Mouse (Mus musculus): Measurements from ENCODE around the gene Popdc3.
"Not testable (repeated sequence)": the region's sequence is repeated elsewhere in the genome, so short reads cannot be mapped to it uniquely, and the experiment has no call there.

Popdc3 gene

DNA sequence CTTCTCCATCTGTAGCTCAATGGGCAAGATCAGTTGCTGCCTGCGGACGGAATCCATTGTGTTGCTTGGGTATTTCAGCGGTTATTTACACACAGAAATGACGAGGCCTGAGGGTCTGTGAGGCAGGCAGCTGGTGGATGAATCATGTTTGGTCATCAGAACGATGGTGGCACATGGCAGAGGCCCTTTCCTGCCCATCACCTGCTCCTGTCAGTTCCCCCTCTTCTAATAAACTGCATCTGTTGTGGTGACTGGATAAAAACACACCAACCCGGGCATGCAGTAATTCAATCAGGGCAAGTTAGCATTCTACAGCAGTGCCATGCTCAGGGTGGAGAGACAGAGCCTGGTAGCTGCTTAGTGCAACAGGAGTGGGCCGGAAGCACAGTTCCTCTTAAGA, 133.7 kb downstream of the Popdc3 start:
- DNase-seq (ENCODE audit: low spot score in 2 of 2): no peak

DNA sequence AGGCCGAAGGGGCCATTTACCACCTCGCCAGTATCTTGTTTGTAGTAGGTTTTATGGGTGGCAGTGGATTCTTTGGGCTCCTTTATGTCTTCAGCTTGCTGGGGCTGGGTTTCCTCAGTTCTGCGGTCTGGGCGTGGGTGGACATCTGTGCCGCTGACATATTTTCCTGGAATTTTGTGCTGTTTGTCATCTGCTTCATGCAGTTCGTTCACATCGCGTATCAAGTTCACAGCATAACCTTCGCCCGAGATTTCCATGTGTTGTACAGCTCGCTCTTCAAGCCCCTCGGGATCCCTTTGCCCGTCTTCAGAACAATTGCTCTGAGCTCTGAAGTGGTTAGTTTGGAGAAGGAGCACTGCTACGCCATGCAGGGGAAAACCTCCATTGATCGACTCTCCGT, 137.0 kb downstream of the Popdc3 start:
- DNase-seq (ENCODE audit: low spot score in 2 of 2): no peak

DNA sequence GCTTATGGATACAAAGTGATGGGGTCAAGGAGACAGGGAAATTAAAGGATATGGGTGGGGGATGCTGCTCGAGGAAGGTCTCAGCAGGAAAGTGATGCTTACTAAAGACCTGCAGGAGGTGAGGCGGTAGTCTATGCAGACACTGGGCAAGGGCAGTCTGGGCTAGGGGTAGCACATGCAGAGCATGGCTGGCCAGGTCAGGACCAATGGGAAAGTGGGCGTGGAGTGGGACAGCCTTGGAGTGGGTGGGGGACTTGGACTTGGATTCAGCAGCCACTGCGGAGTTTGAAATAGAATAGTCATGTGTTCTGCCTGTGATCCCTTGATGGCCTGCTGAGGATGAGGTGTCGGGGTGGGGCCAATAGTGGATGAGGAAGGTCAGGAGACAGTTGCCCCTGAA, 141.0 kb downstream of the Popdc3 start:
- no peak for DNase-seq (ENCODE audit: low spot score in 2 of 2)

DNA sequence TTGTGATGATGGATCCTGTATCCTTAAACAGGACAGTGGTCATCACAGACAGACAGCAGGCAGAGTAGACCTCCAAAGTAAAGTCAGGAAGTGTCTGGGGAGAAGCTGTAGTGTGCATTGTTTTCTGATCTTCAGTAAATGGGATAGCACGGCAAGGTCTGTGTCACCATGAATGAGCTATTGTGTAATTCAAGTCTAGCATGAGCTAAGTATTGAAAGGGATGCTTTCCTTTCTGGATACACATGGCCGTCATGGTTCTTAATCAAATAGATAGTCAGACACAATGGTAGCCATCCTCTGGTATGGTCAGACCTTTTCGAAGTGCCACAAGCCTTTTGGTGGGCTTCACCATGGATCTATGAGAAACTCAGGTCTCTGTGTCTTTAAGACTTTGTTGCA, 142.4 kb downstream of the Popdc3 start:
- no peak for DNase-seq (ENCODE audit: low spot score in 2 of 2)

DNA sequence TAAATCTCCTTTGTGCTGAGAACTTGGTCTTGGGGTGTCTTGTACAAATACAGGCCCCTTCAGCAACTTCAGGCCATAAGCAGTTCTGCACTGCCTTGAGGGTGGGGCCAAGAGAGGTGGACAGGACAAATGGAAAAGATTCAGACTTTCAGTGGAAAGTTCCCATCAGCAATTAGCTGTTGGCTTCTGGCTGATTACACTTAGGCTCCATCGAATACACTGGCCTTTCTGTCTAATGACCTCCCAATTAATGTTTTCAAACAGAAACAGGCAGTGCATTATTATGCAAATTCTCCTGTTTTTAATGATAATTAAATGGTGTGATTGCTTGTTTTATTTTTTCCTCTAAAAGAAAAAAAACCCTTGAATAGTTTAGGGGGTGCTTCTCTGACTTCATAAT, 146.3 kb downstream of the Popdc3 start:
- no peak for DNase-seq (ENCODE audit: low spot score in 2 of 2)

DNA sequence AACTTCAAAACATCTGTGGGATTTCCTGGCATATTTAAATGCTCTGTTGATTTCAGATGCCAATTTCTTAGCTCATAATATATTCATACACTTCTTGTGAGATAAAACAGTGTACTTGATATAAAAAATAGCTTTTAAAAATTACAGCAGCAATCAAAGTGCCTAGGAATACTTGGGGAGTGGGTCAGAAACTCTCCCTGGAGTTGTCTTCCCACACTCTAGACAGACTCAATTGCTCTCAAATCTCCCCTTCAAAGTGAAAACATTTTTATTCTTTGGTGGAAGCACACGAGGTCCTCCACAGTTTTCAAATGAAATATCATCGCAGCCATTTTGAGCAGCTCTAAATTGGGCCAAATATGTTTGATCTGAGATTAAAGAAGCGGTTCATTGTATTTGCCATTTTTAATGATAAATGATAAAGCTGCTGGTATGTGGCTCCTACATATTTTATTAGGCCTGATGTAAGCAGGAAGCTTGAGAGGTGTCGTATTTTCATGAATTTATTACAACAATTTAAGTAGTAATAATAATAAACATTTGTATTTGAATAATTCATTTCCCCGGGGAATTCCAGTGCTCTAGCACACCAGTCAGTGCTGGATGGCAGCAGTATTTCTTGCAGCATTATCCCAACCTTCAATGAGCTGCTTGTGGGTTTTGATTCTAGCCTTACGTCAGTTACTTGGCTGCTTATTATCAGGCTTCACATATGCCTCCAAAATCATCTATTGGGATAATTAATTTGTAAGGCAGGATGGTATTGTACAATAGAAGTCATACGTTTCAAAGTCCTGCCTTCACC, 150.5 kb downstream of the Popdc3 start:
- DNase-seq (ENCODE audit: low spot score in 2 of 2): no peak

DNA sequence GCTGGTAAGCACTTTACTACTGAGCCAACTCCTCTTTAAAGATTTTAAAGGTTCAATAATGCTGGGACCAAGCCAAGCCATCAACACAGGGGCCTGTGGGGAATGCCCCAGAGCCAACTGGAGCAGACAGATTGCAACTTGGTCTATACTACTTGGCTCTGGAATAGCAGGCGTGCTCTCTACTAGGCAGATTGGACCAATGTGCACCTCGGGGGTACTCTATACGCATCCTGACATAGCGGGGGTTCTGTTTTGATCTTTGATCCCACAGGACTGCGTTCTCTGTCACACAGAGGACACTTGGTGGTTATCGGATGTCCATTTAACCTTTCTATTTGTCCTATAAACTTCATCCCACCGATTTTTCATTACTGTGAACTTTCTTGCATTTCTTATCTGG, 157.0 kb downstream of the Popdc3 start:
- no peak for DNase-seq (ENCODE audit: low spot score in 2 of 2)

DNA sequence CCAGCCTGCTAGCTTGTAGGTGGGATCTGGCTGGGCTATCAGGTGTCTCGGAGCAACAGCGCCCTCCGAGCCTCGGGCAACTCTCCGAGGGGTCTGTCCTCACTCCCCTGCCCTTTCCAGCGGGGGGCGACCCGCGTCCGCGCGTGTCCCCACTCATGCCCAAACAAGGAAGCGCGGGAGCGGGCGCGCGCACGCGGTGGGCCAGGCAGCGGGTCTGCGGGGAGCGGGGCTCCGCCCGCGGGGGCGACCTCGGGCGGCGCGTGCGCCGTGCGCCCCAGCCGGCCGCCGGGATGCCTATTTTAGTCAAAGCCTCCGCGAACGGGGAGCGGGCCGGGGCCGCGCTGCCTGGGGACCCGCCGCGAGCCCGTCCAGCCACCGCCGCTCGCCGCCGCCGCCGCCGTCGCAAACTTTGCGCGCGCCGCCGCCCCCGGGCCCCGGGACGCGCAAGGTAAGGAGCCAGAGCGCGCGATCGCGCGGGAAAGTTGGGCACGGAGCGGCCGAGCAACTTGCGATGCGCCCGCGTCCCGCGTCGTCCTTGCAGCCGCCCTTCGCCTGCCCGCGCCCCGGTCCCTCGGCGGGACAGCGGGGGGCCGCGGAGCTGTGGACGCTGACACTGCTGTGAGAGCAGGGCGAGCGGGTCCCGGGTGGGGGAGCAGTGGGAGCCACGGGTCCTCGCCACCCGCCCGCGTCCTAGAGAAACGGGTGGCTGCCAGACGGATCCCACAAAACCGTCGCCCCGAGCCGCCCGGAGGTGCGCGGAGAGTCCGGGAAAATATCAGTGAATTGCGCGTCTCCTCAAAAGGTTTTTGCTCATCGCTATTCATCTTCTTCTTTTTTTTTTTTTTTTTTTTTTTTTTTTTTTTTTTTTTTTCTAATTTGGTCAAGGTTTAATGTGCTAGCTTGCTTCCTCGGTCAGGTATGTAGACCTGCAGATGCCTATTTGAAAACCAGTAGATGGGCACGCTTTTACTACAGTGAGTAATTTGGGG, 157.8 kb downstream of the Popdc3 start, which contains the start of gene Bves:
Bves (plus strand) TSS at position 339 of the 989 bp plus-strand sequence.
- DNase-seq (ENCODE audit: low spot score in 2 of 2): peak in 1 of 2 experiments; percentile 6

DNA sequence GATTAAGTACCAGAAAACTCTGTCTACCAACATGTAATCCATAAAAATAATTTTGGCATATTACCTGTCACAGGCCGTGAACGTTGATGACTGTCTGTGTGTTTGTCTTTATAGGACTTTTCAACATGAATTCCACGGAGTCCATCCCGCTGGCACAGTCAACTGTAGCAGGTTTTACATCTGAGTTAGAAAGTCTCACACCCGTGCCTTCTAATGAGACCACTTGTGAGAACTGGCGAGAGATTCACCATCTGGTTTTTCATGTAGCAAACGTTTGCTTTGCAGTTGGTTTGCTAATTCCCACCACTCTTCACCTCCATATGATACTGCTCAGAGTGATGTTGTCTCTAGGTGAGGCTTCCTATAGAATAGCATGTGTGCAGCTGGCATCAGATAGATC, 161.2 kb downstream of the Popdc3 start:
- no peak for DNase-seq (ENCODE audit: low spot score in 2 of 2)

DNA sequence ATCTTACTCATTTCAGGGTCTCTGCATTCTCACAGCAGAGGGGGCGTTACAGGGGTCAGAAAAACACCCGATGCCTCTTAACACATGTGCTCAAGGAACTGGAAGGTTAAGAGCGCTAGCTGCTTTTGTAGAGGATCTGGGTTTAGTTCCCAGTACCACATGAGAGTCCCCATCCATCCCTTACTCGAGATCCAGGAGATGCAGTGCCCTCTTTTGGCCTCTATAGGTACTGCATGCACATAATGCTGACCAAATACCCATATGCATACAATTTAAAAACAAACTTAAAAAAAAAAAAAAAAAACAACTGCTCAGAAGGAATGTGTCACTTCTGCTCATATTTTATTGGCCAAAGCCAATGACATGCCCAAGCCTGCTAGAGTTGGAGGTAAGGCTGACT, 166.5 kb downstream of the Popdc3 start:
- DNase-seq (ENCODE audit: low spot score in 2 of 2): no peak

DNA sequence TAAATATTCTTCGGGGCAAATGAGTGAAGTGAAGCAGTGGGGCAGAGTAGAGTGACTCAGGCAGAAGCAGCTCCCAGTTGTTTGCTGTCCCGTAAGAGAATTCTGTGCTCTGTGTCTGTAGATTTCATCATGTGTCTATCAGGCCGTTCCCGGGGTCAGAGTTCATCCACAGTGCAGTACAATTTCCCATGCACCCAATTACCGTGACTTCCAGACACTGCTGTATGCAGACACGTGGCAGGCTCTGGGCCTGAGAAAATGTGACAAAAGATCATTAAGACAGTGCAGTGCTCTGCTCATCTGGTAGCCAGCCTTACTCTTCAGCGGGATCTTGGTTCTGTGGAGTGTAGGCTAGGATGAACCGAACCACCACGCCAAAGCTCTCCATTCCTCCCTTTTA, 167.3 kb downstream of the Popdc3 start:
- no peak for DNase-seq (ENCODE audit: low spot score in 2 of 2)

DNA sequence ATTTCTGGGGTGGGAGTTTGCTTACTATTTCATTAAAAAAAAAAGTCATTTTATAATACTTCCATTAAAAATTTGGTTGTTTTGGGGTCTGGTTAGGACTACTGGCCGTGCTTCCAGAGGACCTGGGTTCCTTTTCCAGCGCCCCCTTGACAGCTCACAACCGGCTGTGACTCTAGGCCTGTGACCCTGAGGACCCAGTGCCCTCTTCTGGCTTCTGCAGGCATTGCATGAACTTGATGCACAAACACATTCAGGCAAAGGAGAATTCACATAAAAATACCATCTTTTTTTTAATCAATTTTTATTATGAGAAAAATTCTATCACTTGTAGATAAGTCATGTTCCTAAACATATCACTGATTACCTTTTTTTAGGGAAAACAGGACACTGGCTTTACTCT, 170.2 kb downstream of the Popdc3 start:
- not testable (repeated sequence) for DNase-seq (ENCODE audit: low spot score in 2 of 2)

DNA sequence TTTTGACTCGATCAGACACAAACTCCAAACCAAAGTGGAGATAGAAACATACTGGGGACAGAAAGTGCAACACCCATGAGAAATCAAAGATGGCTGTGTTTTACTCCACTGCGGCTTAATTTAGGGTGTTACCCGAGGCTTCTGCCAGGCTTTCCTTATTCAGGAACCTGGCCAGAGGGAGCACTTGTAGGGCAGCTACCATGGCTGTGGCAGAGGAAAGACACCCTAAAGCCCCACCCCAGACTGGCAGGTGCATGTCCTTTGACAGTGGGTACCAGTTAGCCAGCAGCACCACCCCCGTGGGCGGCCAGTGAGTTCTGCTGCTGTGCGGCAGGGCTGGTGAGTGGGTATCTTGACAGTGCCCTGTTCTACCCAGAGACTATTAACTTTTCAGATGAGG, 178.2 kb downstream of the Popdc3 start:
- DNase-seq (ENCODE audit: low spot score in 2 of 2): no peak

DNA sequence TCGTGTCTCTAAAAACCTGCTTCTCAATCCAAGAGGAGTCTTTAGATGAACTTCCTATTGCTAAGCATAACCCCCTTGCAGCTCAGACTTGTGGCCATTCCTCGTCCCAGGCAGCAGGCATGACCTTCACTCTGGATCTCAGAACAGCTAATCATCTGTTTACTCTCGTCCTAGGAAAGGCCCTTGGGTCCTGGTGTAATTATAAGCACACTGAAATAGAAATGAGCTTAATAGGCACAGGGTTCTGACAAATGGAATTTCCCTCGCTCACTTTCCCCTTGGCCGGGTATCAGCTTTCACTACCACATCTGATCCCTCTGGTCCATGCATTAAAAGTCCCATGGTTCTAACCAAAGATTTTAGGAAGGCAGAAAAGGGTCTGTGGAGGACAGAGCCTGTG, 185.5 kb downstream of the Popdc3 start:
- DNase-seq (ENCODE audit: low spot score in 2 of 2): no peak

DNA sequence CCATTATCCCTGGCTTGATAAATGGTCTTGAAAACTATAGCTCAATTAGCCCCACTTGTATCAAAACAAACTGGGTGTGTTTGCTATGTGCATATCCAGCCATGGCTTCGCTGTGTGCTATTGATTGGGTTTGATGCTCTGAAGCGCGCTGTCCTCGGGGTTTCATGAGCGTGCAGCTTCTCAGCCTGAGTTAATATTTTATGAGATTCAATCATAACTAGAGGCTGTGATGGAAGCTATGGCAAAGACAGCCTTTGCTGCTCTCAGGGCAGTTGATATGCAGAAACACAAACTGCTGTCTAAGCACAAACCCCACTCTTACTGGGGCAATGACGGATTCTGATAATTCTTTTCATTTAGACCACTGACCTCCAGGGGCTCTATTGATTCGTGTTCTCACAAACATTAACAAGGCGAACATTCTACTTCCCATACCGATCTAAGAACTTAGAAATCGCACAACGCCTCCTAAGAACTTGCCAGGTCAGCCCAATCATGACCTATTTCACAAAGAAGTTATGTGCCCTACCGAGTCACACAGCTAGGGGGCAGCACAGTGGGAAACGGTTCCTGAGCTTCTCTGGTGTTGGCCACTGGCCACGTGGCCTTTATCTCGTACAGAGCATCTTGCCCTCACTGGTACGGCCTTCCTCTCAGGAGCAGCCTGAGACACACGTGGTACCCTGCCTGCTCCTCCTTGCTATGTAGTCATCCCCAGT, 189.2 kb downstream of the Popdc3 start:
- DNase-seq (ENCODE audit: low spot score in 2 of 2): no peak
